Mouse (Mus musculus) cortical plate, adult 2 months (tissue): ENCODE measurements around the gene H2afy2.

Source experiments
- CTCF ChIP-seq: fragments of 200-500 bp; IDR thresholded peaks from 2 replicates; pipeline ENCODE4 v1.5.1; 2011; ENCODE audit warnings: mild to moderate bottlenecking, control low read depth, low read length; ENCODE audit not compliant: insufficient read depth; ENCODE audit errors: extremely low read depth
- POLR2A ChIP-seq: fragments of 200-500 bp; IDR thresholded peaks from 2 replicates; pipeline ENCODE4 v1.6.1; 2011; ENCODE audit warnings: mild to moderate bottlenecking, low read length, control low read depth; ENCODE audit not compliant: insufficient read depth; ENCODE audit errors: extremely low read depth

- TF ChIP-seq CTCF = no peak
- TF ChIP-seq POLR2A = no peak
Measured at GRCm38 (mm10) chr10:61714146-61714545, 69.8 kb downstream of the H2afy2 start.
